14 mouse cellular contexts compared by ENCODE assay signal in the genomic region with DNA sequence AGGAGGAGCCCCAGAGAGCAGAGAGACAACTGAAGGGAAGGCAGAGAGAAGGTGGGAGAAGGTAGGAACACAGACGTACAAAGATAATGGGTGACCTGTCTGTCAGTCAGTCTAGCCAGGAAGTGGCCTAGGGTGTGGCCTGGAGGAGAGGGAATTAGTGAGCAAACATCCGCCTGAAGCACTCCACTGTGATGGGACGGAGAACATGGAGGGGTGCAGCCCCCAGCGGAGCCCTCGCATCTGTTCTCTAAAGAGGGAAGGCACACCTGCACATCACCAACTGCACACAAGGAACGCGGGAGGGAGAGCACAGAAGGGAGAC. TPM values are rescaled to one million over a fixed set of nuclear protein-coding genes. Genes with fewer than 3 reads are reported as not detected.
DNase-seq lines count a peak whose midpoint lies in the region; ATAC-seq and TF ChIP-seq lines count a peak whose summit lies in the region.
"Had no signal": no experiment of that assay in that cellular context is flagged by ENCODE, and none has a peak within 500 bp of the region (broad histone marks: within the 10 kb centered on the region; RNA-seq: fewer than 3 reads in every experiment).

No protein-coding gene starts in this region.

- no peak for DNase-seq in limb, embryonic 10.5 days (ENCODE audit: low spot score)
- no peak for DNase-seq in embryo, embryonic 10.5 days (ENCODE audit: low spot score)
- DNase-seq: adrenal gland, postnatal 25 days; cerebellum, adult 9-11 months; kidney, postnatal 36 days; right cerebral cortex, adult 18-20 months had no signal

- no peak for TF ChIP-seq CTCF in bone marrow, adult 2 months (IDR thresholded peaks at IDR 0.05; ENCODE audit: control insufficient read depth, insufficient read depth, low read length)

- no peak for ATAC-seq in limb, embryonic 15.5 days (ENCODE audit: insufficient number of reproducible peaks, low FRiP score, low TSS enrichment, low read depth)
- peak; percentile 58 for ATAC-seq in CD4-positive, CD25-positive, alpha-beta regulatory T cell, adult 4 months
- ATAC-seq in stomach, embryonic 16.5 days (ENCODE audit: insufficient read depth, low FRiP score): no peak
- no peak for ATAC-seq in hindbrain, embryonic 12.5 days (ENCODE audit: low FRiP score)

- 80% methylated on average over 7 of the region's 7 CpGs for WGBS in limb, embryonic 15.5 days
- 85% methylated on average over 7 of the region's 7 CpGs for WGBS in limb, embryonic 10.5 days
- WGBS in bone marrow, adult 2 months: 63% methylated on average over 7 of the region's 7 CpGs
- WGBS in stomach, embryonic 16.5 days: 73% methylated on average over 7 of the region's 7 CpGs
- 87% methylated on average over 7 of the region's 7 CpGs for WGBS in hindbrain, embryonic 12.5 days

- peaks cover 60% of the 10 kb centered on the region for H3K36me3 ChIP-seq in limb, embryonic 15.5 days
- H3K36me3 ChIP-seq in limb, embryonic 10.5 days: peaks cover 97% of the 10 kb centered on the region
- H3K36me3 ChIP-seq in stomach, embryonic 16.5 days (ENCODE audit: control insufficient read depth, insufficient read depth, low read length): peaks cover 45% of the 10 kb centered on the region
- H3K36me3 ChIP-seq in hindbrain, embryonic 12.5 days: peaks cover 26% of the 10 kb centered on the region

- H3K27ac ChIP-seq in limb, embryonic 15.5 days: 0 out of 2 replicates have a peak overlapping the region, but pooled peaks have one; percentile 24
- no peak overlapping the region for H3K27ac ChIP-seq in limb, embryonic 10.5 days
- peak overlapping the region; percentile 16; the same call in 1 of the 2 replicates for H3K27ac ChIP-seq in bone marrow, adult 2 months (ENCODE audit: control insufficient read depth, insufficient read depth, low read depth, low read length, poor library complexity)
- peak overlapping the region; percentile 47 for H3K27ac ChIP-seq in stomach, embryonic 16.5 days (ENCODE audit: low read length)
- H3K27ac ChIP-seq in hindbrain, embryonic 12.5 days: no peak overlapping the region
- H3K27ac ChIP-seq: hindbrain, embryonic 14.5 days; neural tube, embryonic 13.5 days had no signal

- no peak for TF ChIP-seq POLR2A in bone marrow, adult 2 months (IDR thresholded peaks at IDR 0.05; ENCODE audit: borderline replicate concordance, control insufficient read depth, low read depth, low read length)

- H3K4me2 ChIP-seq in limb, embryonic 15.5 days: no peak overlapping the region
- H3K4me2 ChIP-seq in stomach, embryonic 16.5 days (ENCODE audit: low read depth, low read length): no peak overlapping the region
- no peak overlapping the region for H3K4me2 ChIP-seq in hindbrain, embryonic 12.5 days (replicated peaks)
- H3K4me2 ChIP-seq: embryonic facial prominence, embryonic 15.5 days; hindbrain, embryonic 14.5 days; neural tube, embryonic 13.5 days had no signal

- H3K4me1 ChIP-seq in limb, embryonic 15.5 days: peaks cover 51% of the 10 kb centered on the region
- H3K4me1 ChIP-seq in limb, embryonic 10.5 days: peaks cover 13% of the 10 kb centered on the region
- H3K4me1 ChIP-seq in bone marrow, adult 2 months (ENCODE audit: control insufficient read depth, insufficient read depth, low read length): peaks cover 14% of the 10 kb centered on the region
- peaks cover 31% of the 10 kb centered on the region for H3K4me1 ChIP-seq in stomach, embryonic 16.5 days (ENCODE audit: control insufficient read depth, insufficient read depth, low read length)
- H3K4me1 ChIP-seq in hindbrain, embryonic 12.5 days: peaks cover 17% of the 10 kb centered on the region

- H3K9ac ChIP-seq in limb, embryonic 15.5 days: no peak overlapping the region
- H3K9ac ChIP-seq in stomach, embryonic 16.5 days (ENCODE audit: low read length): 0 out of 2 replicates have a peak overlapping the region, but pooled peaks have one; percentile 18
- no peak overlapping the region for H3K9ac ChIP-seq in hindbrain, embryonic 12.5 days
- H3K9ac ChIP-seq: embryonic facial prominence, embryonic 15.5 days; hindbrain, embryonic 14.5 days; neural tube, embryonic 13.5 days had no signal

- H3K9me3 ChIP-seq in limb, embryonic 15.5 days: no peaks in the 10 kb centered on the region
- H3K9me3 ChIP-seq in limb, embryonic 10.5 days (replicated peaks): no peaks in the 10 kb centered on the region
- no peaks in the 10 kb centered on the region for H3K9me3 ChIP-seq in stomach, embryonic 16.5 days (replicated peaks; ENCODE audit: control insufficient read depth, low read length)
- H3K9me3 ChIP-seq in hindbrain, embryonic 12.5 days (replicated peaks): no peaks in the 10 kb centered on the region
- H3K9me3 ChIP-seq: embryonic facial prominence, embryonic 15.5 days; neural tube, embryonic 13.5 days had no signal

- no peaks in the 10 kb centered on the region for H3K27me3 ChIP-seq in limb, embryonic 15.5 days
- H3K27me3 ChIP-seq in limb, embryonic 10.5 days (ENCODE audit: low read depth, poor library complexity, severe bottlenecking): no peaks in the 10 kb centered on the region
- no peaks in the 10 kb centered on the region for H3K27me3 ChIP-seq in stomach, embryonic 16.5 days (ENCODE audit: control insufficient read depth, insufficient read depth, low read length)
- H3K27me3 ChIP-seq in hindbrain, embryonic 12.5 days: no peaks in the 10 kb centered on the region
- H3K27me3 ChIP-seq: embryonic facial prominence, embryonic 15.5 days; neural tube, embryonic 13.5 days had no signal

- no peak overlapping the region for H3K4me3 ChIP-seq in limb, embryonic 15.5 days
- no peak overlapping the region for H3K4me3 ChIP-seq in limb, embryonic 10.5 days
- H3K4me3 ChIP-seq in bone marrow, adult 2 months (replicated peaks; ENCODE audit: control insufficient read depth, low read depth, low read length): no peak overlapping the region
- H3K4me3 ChIP-seq in stomach, embryonic 16.5 days (replicated peaks; ENCODE audit: low read length): no peak overlapping the region
- no peak overlapping the region for H3K4me3 ChIP-seq in hindbrain, embryonic 12.5 days
- H3K4me3 ChIP-seq: embryonic facial prominence, embryonic 15.5 days; neural tube, embryonic 13.5 days had no signal

RNA-seq across cellular contexts. Expression of gene Myh9, which starts 34.8 kb away (rescaled TPM):
- 39.9 and 44.1 TPM in 2 replicates for polyA plus RNA-seq in limb, embryonic 15.5 days (2015; fragmentation: Nextera tagmentation; extraction: Ambion mirVana)
- 30.6 and 39.2 TPM in 2 replicates for polyA plus RNA-seq in limb, embryonic 10.5 days (2016; fragmentation: Nextera tagmentation; extraction: Ambion mirVana)
- 100 to 1,000 TPM; 206 to 220 TPM for polyA plus RNA-seq in CD4-positive, CD25-positive, alpha-beta regulatory T cell, adult 4 months (2017; shearing (Covaris generic))
- 264 and 399 TPM in 2 replicates for polyA plus RNA-seq in bone marrow, adult 2 months (2011; ENCODE audit: insufficient read depth, insufficient read length, low replicate concordance, missing spikeins)
- polyA plus RNA-seq in stomach, embryonic 16.5 days (2015; fragmentation: Nextera tagmentation; extraction: Ambion mirVana): 54.5 and 63.5 TPM in 2 replicates
- polyA plus RNA-seq in hindbrain, embryonic 12.5 days (2016; fragmentation: Nextera tagmentation; extraction: Ambion mirVana): 32.0 and 33.5 TPM in 2 replicates

RNA-seq across cellular contexts. Expression of gene Apol8, which starts 50.4 kb away (rescaled TPM):
- 0.14 and 0.15 TPM in 2 replicates for polyA plus RNA-seq in limb, embryonic 15.5 days (2015; fragmentation: Nextera tagmentation; extraction: Ambion mirVana)
- 0.20 TPM in 1 of 2 replicates, not detected in the other for polyA plus RNA-seq in limb, embryonic 10.5 days (2016; fragmentation: Nextera tagmentation; extraction: Ambion mirVana)
- polyA plus RNA-seq in CD4-positive, CD25-positive, alpha-beta regulatory T cell, adult 4 months (2017; shearing (Covaris generic)): not detected
- 47.8 and 48.7 TPM in 2 replicates for polyA plus RNA-seq in bone marrow, adult 2 months (2011; ENCODE audit: insufficient read depth, insufficient read length, low replicate concordance, missing spikeins)
- polyA plus RNA-seq in stomach, embryonic 16.5 days (2015; fragmentation: Nextera tagmentation; extraction: Ambion mirVana): 1.2 TPM in 2 replicates
- polyA plus RNA-seq in hindbrain, embryonic 12.5 days (2016; fragmentation: Nextera tagmentation; extraction: Ambion mirVana): 0.22 and 0.47 TPM in 2 replicates
- polyA plus RNA-seq: hindbrain, embryonic 14.5 days; neural tube, embryonic 13.5 days had no signal

Comparison
In these comparisons a context has a peak if more than half of its experiments do, and no peak if none do; other contexts are left out.
1. H3K27ac ChIP-seq: peak in limb, embryonic 15.5 days (single experiment), bone marrow, adult 2 months (single experiment) and stomach, embryonic 16.5 days (single experiment); none in limb, embryonic 10.5 days (single experiment) and hindbrain, embryonic 12.5 days (single experiment).
2. RNA of gene Apol8, which starts 50.4 kb away (polyA plus RNA-seq): 47.8 to 48.7 TPM in bone marrow, adult 2 months; 1.2 TPM in stomach, embryonic 16.5 days, 0.22 to 0.47 TPM in hindbrain, embryonic 12.5 days, 0.20 TPM in limb, embryonic 10.5 days, 0.14 to 0.15 TPM in limb, embryonic 15.5 days and not detected in CD4-positive, CD25-positive, alpha-beta regulatory T cell, adult 4 months; every median in the first group is over 10 times any median in the second.